Mouse (Mus musculus) cerebellum, adult 8-10 months (tissue): ENCODE data around the gene Hpcal1.
A peak's percentile ranks its signal among the peaks of the same experiment; 100 is the strongest.

ENCODE experiments used
- DNase-seq: peaks from one replicate; pipeline ENCODE4 v3.0.0; 2022

Hpcal1 gene

GRCm38 (mm10) chr12:17688913-17689312, 1.7 kb upstream of the Hpcal1 start:
- no peak for DNase-seq

DNA sequence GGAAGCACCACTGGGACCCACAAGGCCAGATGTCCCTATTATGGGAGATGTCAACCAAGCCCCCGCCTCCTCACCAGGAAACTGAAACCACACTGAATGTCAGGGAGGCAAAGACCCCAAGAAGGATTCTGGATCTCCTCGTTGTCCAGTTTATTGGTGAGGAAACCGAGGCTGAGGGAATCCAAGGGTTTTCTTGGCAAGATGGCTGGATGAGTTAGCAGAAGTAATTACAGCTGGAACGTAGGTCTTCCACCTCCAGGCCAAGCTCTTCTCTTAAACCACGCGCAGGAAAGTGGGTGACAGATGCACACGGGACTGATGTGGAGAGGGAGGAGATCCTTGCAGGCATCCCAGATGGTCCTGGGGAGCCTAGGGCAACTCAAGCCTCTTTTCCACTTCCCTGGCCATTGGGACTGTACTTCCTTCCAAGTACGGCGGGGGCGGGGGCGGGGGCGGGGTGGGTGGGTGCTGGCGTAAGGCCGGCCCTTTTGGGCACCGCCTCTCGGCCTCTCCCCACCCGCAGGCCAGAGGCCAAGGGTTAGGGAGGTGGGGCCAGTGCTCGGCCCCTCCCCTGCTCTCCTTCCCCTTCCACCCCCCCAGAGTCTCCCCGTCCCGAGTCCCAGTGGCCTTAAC, 609 bp upstream of the Hpcal1 start:
- peak; percentile 50 for DNase-seq

DNA sequence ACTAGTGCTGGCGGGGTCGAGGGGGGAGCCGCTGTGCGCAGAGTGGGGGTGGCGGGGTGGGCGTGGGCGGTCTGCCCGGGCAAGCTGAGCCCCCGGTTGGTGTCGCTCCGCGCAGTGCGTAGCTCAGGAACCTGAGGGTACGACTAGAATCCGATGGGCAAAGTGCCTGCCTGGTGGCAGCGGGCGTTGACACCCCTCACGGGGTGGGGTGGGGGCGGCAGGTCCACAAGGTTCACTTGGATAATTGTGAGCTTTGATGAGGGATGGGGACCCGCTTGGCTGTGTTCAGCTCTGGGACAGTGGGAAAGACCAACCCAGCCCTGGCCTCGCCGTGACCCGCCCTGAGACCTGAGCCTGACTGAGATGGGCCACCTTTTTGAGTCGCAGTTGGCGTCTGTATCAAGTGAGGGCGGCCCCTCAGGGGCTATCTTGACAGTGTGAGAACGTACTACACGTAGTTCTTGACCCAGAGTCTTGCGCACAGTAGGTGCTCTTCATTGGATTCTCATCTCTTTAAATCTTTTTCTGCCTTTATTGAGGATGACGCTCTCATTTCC, 742 bp downstream of the Hpcal1 start:
- DNase-seq: peak; percentile 57

GRCm38 (mm10) chr12:17691891-17692321, 1.2 kb downstream of the Hpcal1 start:
- DNase-seq: peak; percentile 50

DNA sequence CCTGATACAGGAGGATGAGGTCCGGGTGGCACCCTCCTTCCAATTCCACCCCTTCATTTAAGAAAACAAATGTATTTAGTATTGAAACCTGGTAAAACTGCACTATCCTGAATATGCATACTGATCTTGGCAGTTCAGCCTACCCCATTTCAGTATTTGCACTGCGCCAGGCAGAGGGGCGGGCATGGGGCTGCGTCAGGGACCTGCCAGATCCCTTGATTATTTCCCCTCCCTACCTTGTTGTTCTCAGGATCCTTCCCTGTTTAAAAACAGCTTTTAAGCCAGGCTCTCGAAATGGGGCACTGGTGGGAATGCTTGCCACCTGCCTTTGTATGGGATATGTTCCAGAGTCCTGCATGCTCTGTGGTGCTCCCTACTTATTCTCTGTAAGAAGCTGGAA, 1.7 kb downstream of the Hpcal1 start:
- peak; percentile 45 for DNase-seq

DNA sequence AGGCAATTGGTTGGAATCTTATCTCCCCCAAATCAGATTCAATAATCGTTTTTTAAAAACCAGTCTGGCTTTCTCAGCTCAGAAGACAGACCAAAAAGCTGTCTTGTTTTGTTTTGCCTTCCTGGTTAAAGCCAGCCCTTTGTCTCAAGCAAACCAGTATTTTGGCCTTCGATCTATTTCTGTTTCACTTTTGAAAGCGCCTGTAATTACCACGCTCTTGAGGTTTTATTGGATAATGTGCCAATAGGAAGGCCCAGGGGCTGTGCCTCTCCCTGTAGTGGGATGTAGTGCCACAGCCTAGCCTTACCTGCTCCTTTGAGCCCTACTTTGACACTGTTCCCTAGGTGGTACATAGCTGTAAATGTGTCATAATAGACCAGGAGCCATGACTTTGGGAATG, 2.3 kb downstream of the Hpcal1 start:
- peak; percentile 16 for DNase-seq

DNA sequence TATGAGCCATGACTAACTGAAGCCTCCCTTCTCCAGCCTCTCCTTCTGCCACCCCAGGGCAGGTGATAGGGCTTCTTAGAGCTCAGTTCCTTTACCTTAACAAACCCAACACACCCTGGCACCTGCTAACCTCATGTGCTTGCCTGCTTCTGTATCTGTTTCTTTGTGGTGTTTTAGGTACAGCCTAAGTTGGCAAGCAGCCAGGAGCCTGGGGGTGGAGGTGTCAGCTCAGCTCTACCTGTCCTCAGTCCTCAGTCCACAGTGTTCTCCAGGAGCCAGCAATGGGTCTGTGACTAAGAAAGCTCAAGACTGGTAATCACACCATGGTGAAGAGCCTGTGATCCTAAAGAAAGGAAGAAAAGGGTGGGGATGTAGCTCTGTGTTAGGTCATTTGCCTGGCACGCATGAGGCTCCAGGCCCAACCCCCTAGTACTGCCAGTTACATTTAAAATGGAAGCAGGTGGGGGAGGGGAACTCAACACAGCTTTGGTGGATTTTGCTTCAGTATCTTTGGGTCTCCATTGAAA, 4.0 kb downstream of the Hpcal1 start:
- peak; percentile 44 for DNase-seq

GRCm38 (mm10) chr12:17696395-17696794, 5.7 kb downstream of the Hpcal1 start:
- peak; percentile 32 for DNase-seq

DNA sequence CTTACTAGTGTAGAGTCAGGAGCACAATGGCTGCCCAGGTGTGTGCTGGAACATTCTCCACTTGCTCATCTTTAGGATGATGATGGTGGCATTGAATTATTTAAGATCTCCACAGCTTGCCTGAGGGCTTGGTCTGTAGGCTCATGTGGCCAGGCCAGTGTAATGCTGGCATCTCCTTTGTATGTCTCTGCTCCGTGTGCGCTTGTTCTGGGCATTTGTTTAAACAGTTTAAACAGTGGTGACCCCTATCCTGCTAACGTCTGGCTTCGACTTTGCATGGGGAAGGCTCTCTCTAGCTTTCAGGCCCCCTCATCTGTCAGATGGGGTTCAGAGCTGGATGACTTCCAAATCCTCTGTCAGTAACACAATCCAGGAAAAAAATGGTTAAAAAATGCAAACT, 8.3 kb downstream of the Hpcal1 start:
- DNase-seq: no peak

- DNase-seq: no peak
Measured at GRCm38 (mm10) chr12:17699480-17699879, 8.8 kb downstream of the Hpcal1 start.

- DNase-seq: no peak
Measured at GRCm38 (mm10) chr12:17701131-17701720, 10.6 kb downstream of the Hpcal1 start.

DNA sequence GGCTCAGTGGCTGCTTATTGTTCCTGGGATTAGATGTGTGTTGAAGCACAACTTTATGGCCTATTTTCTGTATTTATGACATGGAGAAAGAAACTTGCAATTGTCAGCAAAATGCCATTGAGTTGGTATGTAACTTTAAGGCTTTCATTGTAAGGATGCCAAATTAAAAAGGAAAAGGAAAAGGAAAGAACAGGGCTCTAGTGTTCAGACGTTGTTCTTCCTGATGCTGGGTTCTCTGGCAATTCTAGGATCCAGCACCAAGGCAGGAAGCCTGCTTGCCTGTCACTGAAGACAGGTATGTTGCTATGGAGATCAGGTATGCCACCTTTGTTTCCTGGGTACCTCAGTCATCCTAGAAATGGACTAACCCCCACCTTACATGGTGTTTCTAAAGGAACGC, 11.1 kb downstream of the Hpcal1 start:
- DNase-seq: no peak

GRCm38 (mm10) chr12:17702257-17702943, 11.7 kb downstream of the Hpcal1 start:
- DNase-seq: peak; percentile 72

DNA sequence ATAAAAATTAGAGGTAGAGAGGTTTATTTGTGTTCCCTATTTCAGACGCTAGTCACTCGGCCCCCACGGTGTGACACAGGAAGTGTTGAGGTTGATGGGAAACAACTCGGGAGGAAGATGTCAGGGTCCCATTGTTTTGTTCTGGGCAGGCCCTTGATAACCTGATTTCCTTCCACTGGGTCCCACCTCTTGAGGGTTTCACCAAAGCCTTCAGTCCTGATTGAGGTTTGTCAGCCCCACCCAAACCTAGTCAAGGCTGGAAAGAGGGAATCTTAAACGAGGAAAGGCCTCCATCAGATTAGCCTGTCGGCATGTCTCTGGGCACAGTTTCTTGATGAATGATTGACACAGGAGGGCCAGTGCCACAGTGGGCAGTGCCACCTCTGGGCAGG, 12.3 kb downstream of the Hpcal1 start:
- no peak for DNase-seq

GRCm38 (mm10) chr12:17703866-17704265, 13.2 kb downstream of the Hpcal1 start:
- no peak for DNase-seq

DNA sequence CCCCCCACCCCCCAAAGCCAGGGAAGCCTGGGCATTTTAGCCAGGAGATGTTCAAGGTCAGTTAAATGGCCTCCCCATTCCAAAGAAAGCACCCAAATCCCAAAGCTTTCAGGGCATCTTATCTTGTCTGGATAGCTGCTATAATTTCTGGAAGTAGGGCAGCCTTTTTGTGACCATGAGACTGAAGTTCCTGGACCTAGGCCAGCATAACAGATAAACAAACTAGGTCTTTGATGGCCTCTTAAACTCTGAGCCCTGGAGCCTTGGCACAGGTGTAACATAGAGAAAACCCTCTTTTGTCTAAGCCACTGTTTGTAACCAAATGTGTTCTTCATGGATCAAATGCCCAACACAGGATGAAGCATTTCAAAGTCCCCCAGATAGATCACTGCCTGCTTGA, 16.8 kb downstream of the Hpcal1 start:
- DNase-seq: no peak

DNA sequence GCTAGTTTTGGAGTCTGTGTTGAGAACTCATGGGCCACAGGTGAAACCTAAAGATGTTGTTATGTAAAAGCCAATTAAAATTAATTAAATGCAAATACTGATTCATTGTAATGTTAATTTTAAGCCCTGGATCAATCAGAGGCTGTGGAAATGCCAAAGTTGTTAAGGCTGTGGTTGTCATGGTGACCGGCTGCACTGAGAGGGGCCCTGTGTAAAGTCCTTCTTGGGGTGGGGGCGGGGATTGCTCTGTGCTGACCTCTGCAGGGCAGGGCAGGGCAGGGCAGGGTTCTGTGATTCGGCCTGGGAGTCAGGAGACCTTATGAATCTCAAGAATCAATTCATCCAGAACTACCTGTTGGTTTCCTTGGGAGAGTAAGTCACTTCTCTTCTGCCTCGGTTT, 18.8 kb downstream of the Hpcal1 start:
- DNase-seq: no peak

GRCm38 (mm10) chr12:17709926-17710746, 19.5 kb downstream of the Hpcal1 start:
- DNase-seq: no peak

DNA sequence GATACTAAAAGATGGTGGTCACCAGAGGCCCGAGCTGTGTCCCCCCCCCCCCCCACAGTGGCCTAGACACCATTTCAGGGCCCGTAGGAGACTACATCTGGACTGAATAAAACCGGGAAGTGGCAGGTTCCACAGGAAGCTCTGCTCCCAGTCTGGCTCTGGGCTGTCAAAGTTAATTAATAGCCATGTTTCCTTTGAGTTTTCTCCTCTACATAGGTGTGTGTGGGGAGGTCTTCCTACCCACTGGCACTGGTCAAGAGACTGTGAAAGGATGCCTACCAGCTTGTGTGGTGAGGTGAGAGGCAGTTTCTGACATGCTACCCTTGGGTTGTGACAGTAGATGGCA, 20.1 kb downstream of the Hpcal1 start:
- no peak for DNase-seq

- no peak for DNase-seq
Measured at GRCm38 (mm10) chr12:17711731-17712388, 21.2 kb downstream of the Hpcal1 start.

GRCm38 (mm10) chr12:17712571-17712970, 21.9 kb downstream of the Hpcal1 start:
- DNase-seq: no peak

DNA sequence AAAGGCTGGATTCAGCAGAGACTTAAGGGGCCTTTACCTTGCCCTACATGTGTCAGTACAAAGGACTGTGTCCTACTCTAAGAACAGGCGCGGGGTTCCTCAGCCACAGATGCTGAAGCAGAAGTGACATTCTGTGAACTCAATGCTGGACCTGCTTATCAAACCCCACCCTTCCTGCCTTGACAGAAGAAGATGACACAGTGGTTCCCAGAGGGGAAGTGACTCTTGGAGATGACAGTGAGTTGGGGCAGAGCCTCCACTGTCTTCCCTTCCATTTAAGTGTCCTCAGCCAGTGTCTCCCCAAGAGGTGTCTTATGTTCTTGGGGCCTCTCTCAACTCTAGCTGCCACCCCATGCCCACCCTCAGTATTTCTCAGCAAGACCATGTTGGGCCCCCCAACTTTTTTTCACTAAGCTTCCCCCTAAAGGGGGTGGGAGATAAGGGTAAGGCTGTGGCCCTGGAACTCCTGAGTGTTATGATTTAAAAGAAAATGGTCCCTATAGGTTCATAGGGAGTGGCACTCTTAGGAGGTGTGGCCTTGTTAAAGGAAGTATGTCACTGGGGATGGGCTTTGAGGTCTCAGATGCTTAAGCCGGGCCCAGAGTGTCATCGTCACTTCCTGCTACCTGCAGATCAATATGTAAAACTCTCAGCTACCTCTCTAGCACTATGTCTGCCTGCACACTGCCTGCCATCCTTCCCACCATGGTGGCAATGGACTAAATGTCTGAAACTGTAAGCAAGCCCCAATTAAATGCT, 25.2 kb downstream of the Hpcal1 start:
- DNase-seq: no peak
